Mouse (Mus musculus): ENCODE results near the gene Plcxd1.
"Not testable (repeated sequence)": the region's sequence is repeated elsewhere in the genome, so short reads cannot be mapped to it uniquely, and the experiment has no call there.

Plcxd1 gene

GRCm38 (mm10) chr5:110107581-110108304, 8.0 kb downstream of the Plcxd1 start, which contains the start of gene Gtpbp6:
TSS of gene Gtpbp6 (minus strand) at chr5:110108197.
- peak; percentile 98 for DNase-seq

GRCm38 (mm10) chr5:110108305-110108628, 8.5 kb downstream of the Plcxd1 start:
- DNase-seq, result no peak

- DNase-seq, result peak; percentile 91
These were observed 10.2 kb downstream of the Plcxd1 start, which contains the start of gene Zfp605 for GRCm38 (mm10) chr5:110109991-110110441. TSS of gene Zfp605 (plus strand) at chr5:110110092.

- not testable (repeated sequence) for DNase-seq
These were observed 22.6 kb downstream of the Plcxd1 start for GRCm38 (mm10) chr5:110122380-110122779.

GRCm38 (mm10) chr5:110135293-110136086, 35.7 kb downstream of the Plcxd1 start, which contains the start of gene Chfr:
TSS of gene Chfr (plus strand) at chr5:110135842.
- peak; percentile 100 for DNase-seq

GRCm38 (mm10) chr5:110136087-110136464, 36.3 kb downstream of the Plcxd1 start:
- DNase-seq, result no peak

- no peak for DNase-seq
These were observed 38.0 kb downstream of the Plcxd1 start for GRCm38 (mm10) chr5:110137816-110138215.

- DNase-seq, result no peak
These were observed 39.6 kb downstream of the Plcxd1 start for GRCm38 (mm10) chr5:110139325-110139724.

GRCm38 (mm10) chr5:110140424-110140823, 40.7 kb downstream of the Plcxd1 start:
- DNase-seq, result no peak

- DNase-seq, result peak; percentile 27
These were observed 42.5 kb downstream of the Plcxd1 start for GRCm38 (mm10) chr5:110142309-110142708.

- peak; percentile 9 for DNase-seq
These were observed 43.2 kb downstream of the Plcxd1 start for GRCm38 (mm10) chr5:110143007-110143406.
